Mouse (Mus musculus): ENCODE measurements around the gene Prf1.

Gene Prf1

GRCm38 (mm10) chr10:61286246-61286645, 11.4 kb upstream of the Prf1 start:
- in situ Hi-C loops (cut with MboI, MseI) = no loop called here

- in situ Hi-C loops (cut with MboI, MseI) = no loop called here
These were observed 7.6 kb upstream of the Prf1 start for GRCm38 (mm10) chr10:61290016-61290415.

- in situ Hi-C loops (cut with MboI, MseI) = no loop called here
These were observed 7.2 kb upstream of the Prf1 start for GRCm38 (mm10) chr10:61290479-61290878.

GRCm38 (mm10) chr10:61294242-61294641, 3.4 kb upstream of the Prf1 start:
- in situ Hi-C loops (cut with MboI, MseI) = no loop called here

GRCm38 (mm10) chr10:61296713-61297445, 754 bp upstream of the Prf1 start:
- in situ Hi-C loops (cut with MboI, MseI) = no loop called here

- in situ Hi-C loops (cut with MboI, MseI) = no loop called here
These were observed 3.4 kb downstream of the Prf1 start for GRCm38 (mm10) chr10:61300996-61301395.

- in situ Hi-C loops (cut with MboI, MseI) = no loop called here
These were observed 6.4 kb downstream of the Prf1 start for GRCm38 (mm10) chr10:61304046-61304445.

- in situ Hi-C loops (cut with MboI, MseI) = no loop called here
These were observed 8.4 kb downstream of the Prf1 start for GRCm38 (mm10) chr10:61305928-61306590.

- in situ Hi-C loops (cut with MboI, MseI) = no loop called here
These were observed 11.2 kb downstream of the Prf1 start for GRCm38 (mm10) chr10:61308706-61309320.

GRCm38 (mm10) chr10:61312159-61312558, 14.5 kb downstream of the Prf1 start:
- in situ Hi-C loops (cut with MboI, MseI) = no loop called here

- in situ Hi-C loops (cut with MboI, MseI) = no loop called here
These were observed 15.1 kb downstream of the Prf1 start for GRCm38 (mm10) chr10:61312754-61313153.

GRCm38 (mm10) chr10:61313750-61314149, 16.1 kb downstream of the Prf1 start:
- in situ Hi-C loops (cut with MboI, MseI) = no loop called here

- in situ Hi-C loops (cut with MboI, MseI) = no loop called here
These were observed 17.8 kb downstream of the Prf1 start for GRCm38 (mm10) chr10:61315324-61315880.

GRCm38 (mm10) chr10:61318527-61318926, 20.9 kb downstream of the Prf1 start:
- in situ Hi-C loops (cut with MboI, MseI) = no loop called here

GRCm38 (mm10) chr10:61324717-61325116, 27.1 kb downstream of the Prf1 start:
- in situ Hi-C loops (cut with MboI, MseI) = no loop called here

- in situ Hi-C loops (cut with MboI, MseI) = no loop called here
These were observed 28.2 kb downstream of the Prf1 start for GRCm38 (mm10) chr10:61325782-61326328.

GRCm38 (mm10) chr10:61327545-61327944, 29.9 kb downstream of the Prf1 start:
- in situ Hi-C loops (cut with MboI, MseI) = no loop called here

GRCm38 (mm10) chr10:61328927-61329326, 31.3 kb downstream of the Prf1 start:
- in situ Hi-C loops (cut with MboI, MseI) = no loop called here

- in situ Hi-C loops (cut with MboI, MseI) = loop anchor here (5.0 kb wide), 1 partner anchor 129 kb away; no protein-coding TSS in a partner anchor
These were observed 33.4 kb downstream of the Prf1 start for GRCm38 (mm10) chr10:61331046-61331445.

GRCm38 (mm10) chr10:61334545-61334944, 36.9 kb downstream of the Prf1 start:
- in situ Hi-C loops (cut with MboI, MseI) = loop anchor here (5.0 kb wide), 1 partner anchor 132 kb away; no protein-coding TSS in a partner anchor

GRCm38 (mm10) chr10:61336137-61336536, 38.5 kb downstream of the Prf1 start:
- in situ Hi-C loops (cut with MboI, MseI) = no loop called here

- in situ Hi-C loops (cut with MboI, MseI) = no loop called here
These were observed 39.0 kb downstream of the Prf1 start for GRCm38 (mm10) chr10:61336592-61336991.

All from T-helper 17 cell (primary cell).